Mouse (Mus musculus): Measurements from ENCODE around the gene Adk.

The Adk gene

GRCm38 (mm10) chr14:21271472-21271871 lies 219.1 kb downstream of the Adk start:
- DNase-seq (ENCODE audit: low spot score in 2 of 2), result no peak

GRCm38 (mm10) chr14:21275786-21276185 lies 223.4 kb downstream of the Adk start:
- no peak for DNase-seq (ENCODE audit: low spot score in 2 of 2)

- no peak for DNase-seq (ENCODE audit: low spot score in 2 of 2)
Observed at GRCm38 (mm10) chr14:21278290-21278689, 225.9 kb downstream of the Adk start.

GRCm38 (mm10) chr14:21278907-21279535 lies 226.6 kb downstream of the Adk start:
- no peak for DNase-seq (ENCODE audit: low spot score in 2 of 2)

GRCm38 (mm10) chr14:21280451-21280850 lies 228.1 kb downstream of the Adk start:
- no peak for DNase-seq (ENCODE audit: low spot score in 2 of 2)

GRCm38 (mm10) chr14:21281506-21281905 lies 229.1 kb downstream of the Adk start:
- DNase-seq (ENCODE audit: low spot score in 2 of 2), result no peak

GRCm38 (mm10) chr14:21284116-21284515 lies 231.7 kb downstream of the Adk start:
- no peak for DNase-seq (ENCODE audit: low spot score in 2 of 2)

- DNase-seq (ENCODE audit: low spot score in 2 of 2), result no peak
Observed at GRCm38 (mm10) chr14:21284847-21285246, 232.5 kb downstream of the Adk start.

- DNase-seq (ENCODE audit: low spot score in 2 of 2), result no peak
Observed at GRCm38 (mm10) chr14:21286274-21286673, 233.9 kb downstream of the Adk start.

GRCm38 (mm10) chr14:21287726-21288442 lies 235.5 kb downstream of the Adk start:
- no peak for DNase-seq (ENCODE audit: low spot score in 2 of 2)

GRCm38 (mm10) chr14:21299743-21300142 lies 247.4 kb downstream of the Adk start:
- no peak for DNase-seq (ENCODE audit: low spot score in 2 of 2)

GRCm38 (mm10) chr14:21304815-21305214 lies 252.4 kb downstream of the Adk start:
- no peak for DNase-seq (ENCODE audit: low spot score in 2 of 2)

- no peak for DNase-seq (ENCODE audit: low spot score in 2 of 2)
Observed at GRCm38 (mm10) chr14:21308349-21308936, 256.1 kb downstream of the Adk start.

GRCm38 (mm10) chr14:21310530-21310929 lies 258.2 kb downstream of the Adk start:
- DNase-seq (ENCODE audit: low spot score in 2 of 2), result peak; percentile 52 to 66

GRCm38 (mm10) chr14:21313561-21314342 lies 261.4 kb downstream of the Adk start:
- no peak for DNase-seq (ENCODE audit: low spot score in 2 of 2)

- no peak for DNase-seq (ENCODE audit: low spot score in 2 of 2)
Observed at GRCm38 (mm10) chr14:21314466-21314865, 262.1 kb downstream of the Adk start.

- DNase-seq (ENCODE audit: low spot score in 2 of 2), result no peak
Observed at GRCm38 (mm10) chr14:21334826-21335225, 282.5 kb downstream of the Adk start.

- DNase-seq (ENCODE audit: low spot score in 2 of 2), result no peak
Observed at GRCm38 (mm10) chr14:21335691-21336314, 283.4 kb downstream of the Adk start.

- DNase-seq (ENCODE audit: low spot score in 2 of 2), result no peak
Observed at GRCm38 (mm10) chr14:21337948-21338347, 285.6 kb downstream of the Adk start.

- no peak for DNase-seq (ENCODE audit: low spot score in 2 of 2)
Observed at GRCm38 (mm10) chr14:21341195-21341594, 288.8 kb downstream of the Adk start.

- DNase-seq (ENCODE audit: low spot score in 2 of 2), result no peak
Observed at GRCm38 (mm10) chr14:21342984-21343383, 290.6 kb downstream of the Adk start.

GRCm38 (mm10) chr14:21344896-21345295 lies 292.5 kb downstream of the Adk start:
- no peak for DNase-seq (ENCODE audit: low spot score in 2 of 2)

All from right cerebral cortex, adult 2 months (tissue).